8 mouse cellular contexts compared by ENCODE assay signal in the genomic region with DNA sequence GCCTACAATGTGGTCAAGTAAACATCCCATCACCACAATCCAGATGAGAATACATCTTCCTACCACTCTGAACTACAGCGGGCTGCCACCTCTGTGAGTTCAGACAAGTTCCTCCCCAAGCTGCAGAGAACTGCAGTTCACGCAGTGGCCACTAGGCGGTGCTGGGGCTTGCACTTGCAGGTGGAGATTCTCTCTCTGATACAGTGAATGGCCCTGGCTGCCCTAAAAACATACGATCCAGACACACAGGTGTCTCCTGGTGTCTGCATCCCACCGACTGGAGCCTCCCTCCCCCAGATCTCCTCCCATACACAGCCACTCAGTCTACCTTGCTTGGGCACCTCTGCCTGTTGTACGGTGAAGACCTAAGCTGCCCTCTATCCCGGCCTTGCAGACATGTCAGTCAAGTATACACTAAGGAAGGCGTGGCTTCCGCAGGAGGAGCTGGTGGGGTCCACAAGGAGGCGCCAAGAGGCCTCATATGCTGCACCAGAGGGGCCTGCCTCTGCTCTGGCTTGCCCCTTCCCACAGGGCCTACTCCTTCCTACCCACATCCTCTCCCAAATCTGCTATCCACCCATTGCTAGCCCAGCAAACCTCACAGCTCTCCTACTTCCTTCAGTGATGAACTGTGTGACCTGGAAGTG. TPM values are rescaled to one million over a fixed set of nuclear protein-coding genes. Genes with fewer than 3 reads are reported as not detected.
DNase-seq lines count a peak whose midpoint lies in the region; ATAC-seq and TF ChIP-seq lines count a peak whose summit lies in the region.

No protein-coding gene starts in this region.

- H3K4me1 ChIP-seq in bone marrow, adult 2 months (ENCODE audit: control insufficient read depth, insufficient read depth, low read length) = no peaks in the 10 kb centered on the region
- H3K4me1 ChIP-seq in embryonic facial prominence, embryonic 15.5 days = peaks cover 50% of the 10 kb centered on the region
- H3K4me1 ChIP-seq in heart, embryonic 10.5 days = peaks cover 20% of the 10 kb centered on the region
- peaks cover 13% of the 10 kb centered on the region for H3K4me1 ChIP-seq in kidney, embryonic 14.5 days (ENCODE audit: control insufficient read depth, insufficient read depth, low read length)
- H3K4me1 ChIP-seq in limb, embryonic 15.5 days = peaks cover 37% of the 10 kb centered on the region

- peak; percentile 96 for DNase-seq in 416B (ENCODE audit: low read depth)
- DNase-seq in heart, embryonic 10.5 days (ENCODE audit: low spot score) = peak; percentile 90
- DNase-seq in monocyte, adult 2 months (ENCODE audit: low read depth in 1 of 2, low spot score in 2 of 2) = peak; percentile 58 to 73
- DNase-seq in spleen, postnatal 14 days (ENCODE audit: low spot score in 2 of 2) = peak; percentile 80 to 90

- no peaks in the 10 kb centered on the region for H3K9me3 ChIP-seq in embryonic facial prominence, embryonic 15.5 days (replicated peaks)
- H3K9me3 ChIP-seq in heart, embryonic 10.5 days = no peaks in the 10 kb centered on the region
- no peaks in the 10 kb centered on the region for H3K9me3 ChIP-seq in kidney, embryonic 14.5 days (ENCODE audit: control insufficient read depth, low read length)
- H3K9me3 ChIP-seq in limb, embryonic 15.5 days = no peaks in the 10 kb centered on the region

- peak; percentile 66 for ATAC-seq in embryonic facial prominence, embryonic 15.5 days (ENCODE audit: insufficient number of reproducible peaks, low FRiP score, low TSS enrichment, low read depth)
- peak; percentile 89 for ATAC-seq in kidney, embryonic 14.5 days (ENCODE audit: low FRiP score, low TSS enrichment)
- 0 out of 2 replicates have a peak, but pooled peaks have one; percentile 13 for ATAC-seq in limb, embryonic 15.5 days (ENCODE audit: insufficient number of reproducible peaks, low FRiP score, low TSS enrichment, low read depth)

- 1% methylated on average over 10 of the region's 10 CpGs for WGBS in bone marrow, adult 2 months
- 8% methylated on average over 10 of the region's 10 CpGs for WGBS in embryonic facial prominence, embryonic 15.5 days
- 7% methylated on average over 10 of the region's 10 CpGs for WGBS in heart, embryonic 10.5 days
- 8% methylated on average over 10 of the region's 10 CpGs for WGBS in kidney, embryonic 14.5 days
- 7% methylated on average over 10 of the region's 10 CpGs for WGBS in limb, embryonic 15.5 days

- H3K4me3 ChIP-seq in bone marrow, adult 2 months (replicated peaks; ENCODE audit: control insufficient read depth, low read depth, low read length) = peak overlapping the region; percentile 17
- H3K4me3 ChIP-seq in embryonic facial prominence, embryonic 15.5 days (replicated peaks) = no peak overlapping the region
- H3K4me3 ChIP-seq in heart, embryonic 10.5 days = no peak overlapping the region
- H3K4me3 ChIP-seq in kidney, embryonic 14.5 days (ENCODE audit: low read length) = no peak overlapping the region
- no peak overlapping the region for H3K4me3 ChIP-seq in limb, embryonic 15.5 days

- no peak for TF ChIP-seq POLR2A in bone marrow, adult 2 months (IDR thresholded peaks at IDR 0.05; ENCODE audit: borderline replicate concordance, control insufficient read depth, low read depth, low read length)

- no peak overlapping the region for H3K27ac ChIP-seq in bone marrow, adult 2 months (ENCODE audit: control insufficient read depth, insufficient read depth, low read depth, low read length, poor library complexity)
- 0 out of 2 replicates have a peak overlapping the region, but pooled peaks have one; percentile 12 for H3K27ac ChIP-seq in embryonic facial prominence, embryonic 15.5 days (replicated peaks)
- 0 out of 2 replicates have a peak overlapping the region, but pooled peaks have one; percentile 5 for H3K27ac ChIP-seq in heart, embryonic 10.5 days
- H3K27ac ChIP-seq in kidney, embryonic 14.5 days (ENCODE audit: low read depth, low read length) = no peak overlapping the region
- peak overlapping the region; percentile 54; the same call in 1 of the 2 replicates for H3K27ac ChIP-seq in limb, embryonic 15.5 days

- peaks cover 60% of the 10 kb centered on the region for H3K36me3 ChIP-seq in embryonic facial prominence, embryonic 15.5 days
- H3K36me3 ChIP-seq in heart, embryonic 10.5 days = peaks cover 50% of the 10 kb centered on the region
- peaks cover 36% of the 10 kb centered on the region; the same call in 1 of the 2 replicates for H3K36me3 ChIP-seq in kidney, embryonic 14.5 days (ENCODE audit: control insufficient read depth, insufficient read depth, low read length)
- H3K36me3 ChIP-seq in limb, embryonic 15.5 days = peaks cover 70% of the 10 kb centered on the region

- H3K27me3 ChIP-seq in embryonic facial prominence, embryonic 15.5 days = no peaks in the 10 kb centered on the region
- H3K27me3 ChIP-seq in heart, embryonic 10.5 days (ENCODE audit: insufficient read depth, poor library complexity, severe bottlenecking) = peaks cover 28% of the 10 kb centered on the region
- H3K27me3 ChIP-seq in kidney, embryonic 14.5 days (ENCODE audit: control insufficient read depth, insufficient read depth, low read length) = no peaks in the 10 kb centered on the region
- H3K27me3 ChIP-seq in limb, embryonic 15.5 days = no peaks in the 10 kb centered on the region

- H3K9ac ChIP-seq in embryonic facial prominence, embryonic 15.5 days = no peak overlapping the region
- no peak overlapping the region for H3K9ac ChIP-seq in kidney, embryonic 14.5 days (ENCODE audit: low read depth, low read length)
- no peak overlapping the region for H3K9ac ChIP-seq in limb, embryonic 15.5 days

- H3K4me2 ChIP-seq in embryonic facial prominence, embryonic 15.5 days (replicated peaks) = 0 out of 2 replicates have a peak overlapping the region, but pooled peaks have one; percentile 0
- H3K4me2 ChIP-seq in kidney, embryonic 14.5 days (replicated peaks; ENCODE audit: low read depth, low read length) = peak overlapping the region; percentile 27; the same call in 1 of the 2 replicates
- H3K4me2 ChIP-seq in limb, embryonic 15.5 days = 0 out of 2 replicates have a peak overlapping the region, but pooled peaks have one; percentile 13

- peak; percentile 97 for TF ChIP-seq CTCF in bone marrow, adult 2 months (IDR thresholded peaks at IDR 0.05; ENCODE audit: control insufficient read depth, insufficient read depth, low read length)

RNA-seq across cellular contexts. Expression of a gene that starts 11.0 kb away (rescaled TPM):
- 8.1 and 9.1 TPM in 2 replicates for polyA plus RNA-seq in bone marrow, adult 2 months (2011; ENCODE audit: insufficient read depth, insufficient read length, low replicate concordance, missing spikeins)
- polyA plus RNA-seq in embryonic facial prominence, embryonic 15.5 days (2015; fragmentation: Nextera tagmentation; extraction: Ambion mirVana) = 0.63 and 1.5 TPM in 2 replicates
- polyA plus RNA-seq in heart, embryonic 10.5 days (2016; fragmentation: Nextera tagmentation; extraction: Ambion mirVana) = not detected in 2 replicates
- polyA plus RNA-seq in kidney, embryonic 14.5 days (2014; fragmentation: Nextera tagmentation; extraction: Ambion mirVana) = 0.26 TPM in 1 of 2 replicates, not detected in the other
- 0.64 and 0.88 TPM in 2 replicates for polyA plus RNA-seq in limb, embryonic 15.5 days (2015; fragmentation: Nextera tagmentation; extraction: Ambion mirVana)

RNA-seq across cellular contexts. Expression of a gene that starts 46.6 kb away (rescaled TPM):
- polyA plus RNA-seq in bone marrow, adult 2 months (2011; ENCODE audit: insufficient read depth, insufficient read length, low replicate concordance, missing spikeins) = 2.5 and 12.5 TPM in 2 replicates
- 8.7 and 9.0 TPM in 2 replicates for polyA plus RNA-seq in embryonic facial prominence, embryonic 15.5 days (2015; fragmentation: Nextera tagmentation; extraction: Ambion mirVana)
- 1.4 and 1.9 TPM in 2 replicates for polyA plus RNA-seq in heart, embryonic 10.5 days (2016; fragmentation: Nextera tagmentation; extraction: Ambion mirVana)
- polyA plus RNA-seq in kidney, embryonic 14.5 days (2014; fragmentation: Nextera tagmentation; extraction: Ambion mirVana) = 4.9 and 5.8 TPM in 2 replicates
- polyA plus RNA-seq in limb, embryonic 15.5 days (2015; fragmentation: Nextera tagmentation; extraction: Ambion mirVana) = 6.3 and 8.4 TPM in 2 replicates

Comparison
In these comparisons a context has a peak if more than half of its experiments do, and no peak if none do; other contexts are left out.
1. H3K27ac ChIP-seq: peak in embryonic facial prominence, embryonic 15.5 days (single experiment), heart, embryonic 10.5 days (single experiment) and limb, embryonic 15.5 days (single experiment); none in bone marrow, adult 2 months (single experiment) and kidney, embryonic 14.5 days (single experiment).
2. ATAC-seq: peak in every context shown above with its lines; median percentile 89 in kidney, embryonic 14.5 days; 66 in embryonic facial prominence, embryonic 15.5 days; 13 in limb, embryonic 15.5 days.
3. Peak in every context shown above with its lines, with median percentiles within 50 percentile points of each other: DNase-seq and H3K4me2 ChIP-seq.